Mouse (Mus musculus): ENCODE results near the gene Col27a1. TPM values are rescaled to one million over a fixed set of nuclear protein-coding genes. Genes with fewer than 3 reads are reported as not detected.

Col27a1 gene
- total RNA-seq, 1 experiment from 2014 or later, result 0.48 TPM

DNA sequence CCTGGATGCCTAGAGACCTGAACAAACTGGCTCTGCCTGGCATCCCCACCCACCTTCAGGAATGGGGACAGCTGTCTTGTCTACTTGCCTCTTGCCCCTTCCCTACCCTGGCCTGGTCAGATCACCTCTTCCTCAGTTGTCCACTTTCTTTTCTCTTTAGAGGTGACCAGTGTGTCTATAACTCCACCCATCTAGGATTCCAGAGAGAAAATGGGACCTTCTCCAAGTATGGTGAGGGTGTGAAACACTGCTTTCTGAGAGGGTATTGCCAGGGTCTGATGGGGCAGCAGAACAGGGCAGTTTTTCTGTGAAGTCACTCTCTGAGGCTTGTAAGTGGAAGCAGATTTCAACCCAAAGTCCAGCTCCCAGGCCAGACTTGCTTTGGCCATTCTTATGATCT lies 131.5 kb downstream of the Col27a1 start:
- ATAC-seq (replicated peaks; ENCODE audit: insufficient number of reproducible peaks, low FRiP score, low TSS enrichment, poor library complexity, severe bottlenecking), result no peak

GRCm38 (mm10) chr4:63346659-63347058 lies 132.9 kb downstream of the Col27a1 start:
- no peak for ATAC-seq (replicated peaks; ENCODE audit: insufficient number of reproducible peaks, low FRiP score, low TSS enrichment, poor library complexity, severe bottlenecking)

DNA sequence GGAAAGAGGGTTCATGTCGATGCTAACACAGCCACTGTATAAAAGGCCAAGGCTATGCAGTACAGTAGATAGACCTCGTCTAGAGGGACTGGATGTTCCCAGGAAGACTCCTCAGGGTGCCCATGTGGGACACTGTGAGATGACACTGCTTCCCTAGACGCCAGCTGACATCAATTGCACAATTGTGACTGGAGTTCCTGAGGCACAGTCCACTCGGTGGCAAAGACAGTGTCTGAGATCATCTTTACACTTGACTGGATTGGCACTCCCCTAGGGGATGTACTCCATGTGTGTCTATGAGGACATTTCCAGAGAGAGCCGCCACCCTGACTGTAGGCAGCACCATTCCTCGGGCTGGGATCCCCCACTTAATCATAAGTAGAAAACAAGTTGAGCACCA lies 134.7 kb downstream of the Col27a1 start:
- no peak for ATAC-seq (replicated peaks; ENCODE audit: insufficient number of reproducible peaks, low FRiP score, low TSS enrichment, poor library complexity, severe bottlenecking)

DNA sequence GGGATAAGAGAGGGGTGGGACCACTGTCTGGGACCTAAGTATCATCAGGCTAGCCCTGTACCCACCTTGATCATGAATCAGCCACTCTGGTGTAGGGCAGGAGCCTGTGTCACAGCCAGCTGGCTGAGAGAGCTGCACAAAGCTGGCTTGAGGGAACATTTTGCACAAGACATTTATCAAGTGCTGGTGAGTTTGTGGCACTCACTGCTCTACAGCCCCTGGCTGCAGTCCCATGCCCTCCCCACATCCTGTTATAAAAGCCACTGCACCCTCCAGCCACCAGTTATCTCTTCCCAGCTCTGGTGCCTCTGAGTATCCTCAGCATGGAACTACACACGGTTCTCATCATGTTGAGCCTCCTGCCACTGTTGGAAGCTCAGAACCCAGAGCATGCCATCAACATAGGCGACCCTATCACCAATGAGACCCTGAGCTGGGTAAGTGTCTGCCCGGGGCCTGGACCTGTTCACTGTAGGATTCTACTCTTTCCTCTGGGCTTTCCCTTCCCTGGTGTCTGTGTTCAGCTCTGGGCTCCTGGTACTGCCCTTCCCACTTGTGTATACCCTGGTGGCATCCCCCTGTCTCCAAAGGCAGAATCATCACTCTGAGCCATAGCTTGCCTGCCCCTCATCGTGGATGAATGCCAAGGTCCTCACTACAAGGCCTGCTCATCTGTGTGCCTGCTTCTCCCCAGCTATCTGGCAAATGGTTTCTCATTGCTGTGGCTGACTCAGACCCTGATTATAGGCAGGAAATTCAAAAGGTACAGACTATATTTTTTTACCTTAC lies 142.3 kb downstream of the Col27a1 start, which contains the start of gene Orm3:
Gene Orm3 (plus strand): TSS at position 286 of the 789 bp plus-strand sequence.
- ATAC-seq (replicated peaks; ENCODE audit: insufficient number of reproducible peaks, low FRiP score, low TSS enrichment, poor library complexity, severe bottlenecking), result no peak

DNA sequence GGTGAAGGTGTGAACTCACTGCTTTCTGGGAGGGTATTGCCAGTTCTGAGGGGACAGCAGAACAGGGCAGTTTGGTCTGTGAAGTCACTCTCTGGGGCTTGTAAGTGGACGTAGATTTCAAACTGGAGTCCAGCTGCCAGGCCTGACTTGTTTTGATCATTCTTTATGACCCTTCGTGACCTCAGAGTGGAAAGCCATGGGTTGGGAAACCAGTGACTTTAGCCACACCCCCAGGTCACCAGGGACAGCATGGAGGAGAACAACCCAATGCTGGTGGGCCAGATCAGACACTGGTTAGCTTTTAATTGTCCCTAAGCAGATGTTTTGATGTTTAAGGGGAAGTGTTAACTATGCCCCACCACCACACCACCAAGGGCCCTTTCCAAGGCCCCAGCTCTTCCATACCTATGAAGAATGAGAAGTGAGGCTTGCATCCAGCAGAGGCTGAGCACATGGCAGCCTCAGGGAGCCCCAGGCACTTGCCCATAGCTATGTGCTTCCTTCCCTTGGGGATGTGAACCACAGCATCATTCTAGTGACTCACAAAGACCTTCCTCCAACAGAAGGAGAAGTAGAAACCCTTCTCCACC lies 143.3 kb downstream of the Col27a1 start:
- no peak for ATAC-seq (replicated peaks; ENCODE audit: insufficient number of reproducible peaks, low FRiP score, low TSS enrichment, poor library complexity, severe bottlenecking)

DNA sequence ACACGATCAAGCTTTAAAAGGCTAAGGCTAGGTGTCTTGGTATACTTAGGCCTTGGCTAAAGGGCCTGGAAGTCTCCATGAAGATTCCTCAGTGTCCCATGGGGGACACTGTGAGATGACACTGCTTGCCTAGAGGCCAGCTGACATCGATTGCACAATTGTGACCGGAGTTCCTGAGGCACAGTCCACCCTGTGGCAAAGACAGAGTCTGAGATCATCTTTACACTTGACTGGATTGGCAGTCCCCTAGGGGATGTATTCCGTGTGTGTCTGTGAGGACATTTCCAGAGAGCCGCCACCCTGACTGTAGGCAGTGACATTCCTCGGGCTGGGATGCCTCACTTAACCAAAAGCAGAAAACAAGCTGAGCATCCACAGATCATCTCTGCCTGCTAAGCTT lies 146.1 kb downstream of the Col27a1 start:
- no peak for ATAC-seq (replicated peaks; ENCODE audit: insufficient number of reproducible peaks, low FRiP score, low TSS enrichment, poor library complexity, severe bottlenecking)

- ATAC-seq (replicated peaks; ENCODE audit: insufficient number of reproducible peaks, low FRiP score, low TSS enrichment, poor library complexity, severe bottlenecking), result no peak
Observed at GRCm38 (mm10) chr4:63362150-63362549, 148.3 kb downstream of the Col27a1 start, which contains the start of gene Orm2. TSS of gene Orm2 (plus strand) at chr4:63362449.

GRCm38 (mm10) chr4:63368577-63368976 lies 154.8 kb downstream of the Col27a1 start:
- peak; percentile 64 for ATAC-seq (replicated peaks; ENCODE audit: insufficient number of reproducible peaks, low FRiP score, low TSS enrichment, poor library complexity, severe bottlenecking)

DNA sequence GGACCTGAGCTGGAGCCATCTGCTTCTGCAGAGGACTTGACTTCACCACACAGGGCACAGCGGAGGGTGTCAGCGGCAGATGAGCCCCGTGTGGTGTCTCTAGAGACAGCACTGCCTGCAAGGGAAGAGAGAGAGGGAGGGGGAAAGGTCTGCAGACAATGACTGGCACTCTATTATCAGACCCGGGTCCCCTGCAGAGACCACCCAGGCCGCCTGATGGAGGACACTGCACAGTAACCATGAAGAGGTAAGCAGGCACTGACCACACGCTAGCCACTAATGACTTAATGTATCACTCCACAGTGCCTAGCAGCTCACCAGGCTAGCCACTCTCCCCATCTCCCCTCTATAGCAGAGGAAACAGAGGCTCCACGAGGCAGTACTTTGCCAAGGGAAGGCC lies 157.1 kb downstream of the Col27a1 start:
- no peak for ATAC-seq (replicated peaks; ENCODE audit: insufficient number of reproducible peaks, low FRiP score, low TSS enrichment, poor library complexity, severe bottlenecking)

GRCm38 (mm10) chr4:63371890-63372289 lies 158.1 kb downstream of the Col27a1 start:
- 0 out of 2 replicates have a peak, but pooled peaks have one; percentile 24 for ATAC-seq (replicated peaks; ENCODE audit: insufficient number of reproducible peaks, low FRiP score, low TSS enrichment, poor library complexity, severe bottlenecking)

GRCm38 (mm10) chr4:63373404-63373803 lies 159.6 kb downstream of the Col27a1 start:
- no peak for ATAC-seq (replicated peaks; ENCODE audit: insufficient number of reproducible peaks, low FRiP score, low TSS enrichment, poor library complexity, severe bottlenecking)

DNA sequence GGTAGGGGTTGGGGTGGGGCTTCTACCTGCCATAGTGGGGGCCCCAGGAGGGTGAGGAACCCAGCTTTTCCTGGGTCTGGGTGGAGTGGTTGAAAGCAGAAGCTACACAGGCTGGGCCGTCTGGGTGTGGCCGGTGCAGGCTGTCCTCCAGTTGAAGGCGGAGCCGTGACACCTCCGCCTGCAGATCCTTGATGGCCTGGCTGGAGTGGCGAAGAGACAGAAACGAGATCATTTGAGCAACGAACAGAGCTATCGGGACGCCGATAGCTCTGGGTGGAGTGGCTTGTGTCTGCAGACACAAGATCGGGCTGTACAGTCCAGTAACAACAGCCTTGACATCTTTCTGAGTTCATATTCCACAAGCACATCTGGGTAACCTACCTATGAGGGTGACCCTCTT lies 160.5 kb downstream of the Col27a1 start:
- no peak for ATAC-seq (replicated peaks; ENCODE audit: insufficient number of reproducible peaks, low FRiP score, low TSS enrichment, poor library complexity, severe bottlenecking)

DNA sequence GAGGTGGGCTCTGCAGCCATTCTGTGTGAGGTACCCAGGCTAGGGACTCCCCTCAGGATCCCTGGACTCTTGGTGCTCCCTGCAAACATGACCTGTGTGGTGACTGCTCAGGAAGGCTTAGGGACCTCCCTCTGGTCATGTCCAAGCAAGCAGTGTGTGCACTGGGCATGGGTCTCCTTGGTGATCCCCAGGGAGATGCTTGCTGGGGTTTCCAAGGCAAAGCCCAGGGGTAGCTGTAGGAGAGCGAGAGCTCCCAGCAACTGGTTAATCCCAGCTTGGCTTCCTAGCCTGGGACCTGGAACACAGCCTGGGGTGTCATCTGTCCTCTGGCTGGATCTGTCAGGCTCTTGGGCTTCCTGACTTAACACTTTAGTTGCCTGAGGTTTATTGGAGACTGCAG lies 161.6 kb downstream of the Col27a1 start:
- ATAC-seq (replicated peaks; ENCODE audit: insufficient number of reproducible peaks, low FRiP score, low TSS enrichment, poor library complexity, severe bottlenecking), result no peak

- no peak for ATAC-seq (replicated peaks; ENCODE audit: insufficient number of reproducible peaks, low FRiP score, low TSS enrichment, poor library complexity, severe bottlenecking)
Observed at GRCm38 (mm10) chr4:63377483-63377882, 163.7 kb downstream of the Col27a1 start.

- no peak for ATAC-seq (replicated peaks; ENCODE audit: insufficient number of reproducible peaks, low FRiP score, low TSS enrichment, poor library complexity, severe bottlenecking)
Observed at GRCm38 (mm10) chr4:63382676-63383369, 169.0 kb downstream of the Col27a1 start.

GRCm38 (mm10) chr4:63383474-63383873 lies 169.7 kb downstream of the Col27a1 start:
- no peak for ATAC-seq (replicated peaks; ENCODE audit: insufficient number of reproducible peaks, low FRiP score, low TSS enrichment, poor library complexity, severe bottlenecking)

- no peak for ATAC-seq (replicated peaks; ENCODE audit: insufficient number of reproducible peaks, low FRiP score, low TSS enrichment, poor library complexity, severe bottlenecking)
Observed at GRCm38 (mm10) chr4:63384262-63384661, 170.5 kb downstream of the Col27a1 start.

All from monocyte, adult 5-6 weeks (primary cell).